Comparison of ENCODE assay signal across 8 mouse cellular contexts in genomic region chr1:178188386-178188785, GRCm38 (mm10). TPM values are rescaled to one million over a fixed set of nuclear protein-coding genes. Genes with fewer than 3 reads are reported as not detected.
DNase-seq lines count a peak whose midpoint lies in the region; ATAC-seq and TF ChIP-seq lines count a peak whose summit lies in the region.

No protein-coding gene starts in this region.

- H3K9me3 ChIP-seq in liver, embryonic 16.5 days (replicated peaks; ENCODE audit: control insufficient read depth, low read length) = no peaks in the 10 kb centered on the region

- no peak for TF ChIP-seq CTCF in cortical plate, adult 2 months (IDR thresholded peaks at IDR 0.05; ENCODE audit: extremely low read depth, insufficient read depth, low read length)

- H3K27ac ChIP-seq in cortical plate, adult 2 months (ENCODE audit: insufficient read depth, low read length) = no peak overlapping the region
- peak overlapping the region; percentile 48; the same call in 1 of the 2 replicates for H3K27ac ChIP-seq in liver, embryonic 16.5 days (ENCODE audit: low read length)

- H3K36me3 ChIP-seq in liver, embryonic 16.5 days (ENCODE audit: control insufficient read depth, insufficient read depth) = no peaks in the 10 kb centered on the region

- H3K4me1 ChIP-seq in cortical plate, adult 2 months (ENCODE audit: control insufficient read depth, insufficient read depth, low read length) = no peaks in the 10 kb centered on the region; the same call in 1 of the 2 replicates
- H3K4me1 ChIP-seq in liver, embryonic 16.5 days (ENCODE audit: control insufficient read depth, low read depth, low read length) = peaks cover 4% of the 10 kb centered on the region

- TF ChIP-seq POLR2A in cortical plate, adult 2 months (IDR thresholded peaks at IDR 0.05; ENCODE audit: extremely low read depth, insufficient read depth, low read length) = no peak

- no peaks in the 10 kb centered on the region for H3K27me3 ChIP-seq in liver, embryonic 16.5 days (ENCODE audit: control insufficient read depth, insufficient read depth, low read depth, low read length)

- DNase-seq in 3T3-L1 (ENCODE audit: low read depth, low spot score) = peak; percentile 21
- peak; percentile 35 for DNase-seq in CD4-positive, CD25-positive, alpha-beta regulatory T cell, adult 2 months (ENCODE audit: low read depth, low spot score)
- peak; percentile 56 for DNase-seq in induced T-regulatory cell, adult 2 months (ENCODE audit: low read depth)
- peak; percentile 8 for DNase-seq in retina, postnatal 1 day
- DNase-seq in urinary bladder, adult 2 months (ENCODE audit: low spot score) = no peak
- DNase-seq in frontal cortex, postnatal 36 days (ENCODE audit: low spot score in 2 of 2) = no peak

- H3K9ac ChIP-seq in liver, embryonic 16.5 days (ENCODE audit: low read depth, low read length) = peak overlapping the region; percentile 58

- 5% methylated on average over 13 of the region's 13 CpGs for WGBS in liver, embryonic 16.5 days (ENCODE audit: insufficient replicate concordance)

- peak overlapping the region; percentile 49 for H3K4me3 ChIP-seq in cortical plate, adult 2 months (ENCODE audit: insufficient read depth, low read length)
- H3K4me3 ChIP-seq in liver, embryonic 16.5 days (ENCODE audit: low read depth, low read length) = peak overlapping the region; percentile 60

- H3K4me2 ChIP-seq in liver, embryonic 16.5 days (ENCODE audit: low read depth, low read length) = peak overlapping the region; percentile 79

- ATAC-seq in liver, embryonic 16.5 days (ENCODE audit: low read depth) = no peak

RNA-seq across cellular contexts. Expression of gene Desi2, which starts 1.2 kb away (rescaled TPM):
- 10.0 and 10.7 TPM in 2 replicates for polyA plus RNA-seq in cortical plate, adult 2 months (2012; rRNA removed)
- polyA plus RNA-seq in liver, embryonic 16.5 days (2015; fragmentation: Nextera tagmentation; extraction: Ambion mirVana) = 7.8 and 8.8 TPM in 2 replicates
- polyA plus RNA-seq in urinary bladder, adult 2 months (2012; rRNA removed) = 15.8 and 17.3 TPM in 2 replicates

Comparison
In these comparisons a context has a peak if more than half of its experiments do, and no peak if none do; other contexts are left out.
1. DNase-seq: peak in 3T3-L1 (single experiment), CD4-positive, CD25-positive, alpha-beta regulatory T cell, adult 2 months (single experiment), induced T-regulatory cell, adult 2 months (single experiment) and retina, postnatal 1 day (single experiment); none in urinary bladder, adult 2 months (single experiment) and frontal cortex, postnatal 36 days (0 of 2).